8 mouse cellular contexts compared by ENCODE assay signal in genomic region chr4:53315121-53315875, GRCm38 (mm10).
A peak's percentile ranks its signal among the peaks of the same experiment; 100 is the strongest.
DNase-seq lines count a peak whose midpoint lies in the region; ATAC-seq and TF ChIP-seq lines count a peak whose summit lies in the region.

No protein-coding gene starts in this region.

- no peaks in the 10 kb centered on the region for H3K9me3 ChIP-seq in heart, postnatal 0 days (replicated peaks; ENCODE audit: control insufficient read depth, low read length)
- H3K9me3 ChIP-seq in limb, embryonic 10.5 days (replicated peaks): no peaks in the 10 kb centered on the region

- no peaks in the 10 kb centered on the region for H3K27me3 ChIP-seq in heart, postnatal 0 days (ENCODE audit: control insufficient read depth, insufficient read depth, low read length)
- H3K27me3 ChIP-seq in limb, embryonic 10.5 days (ENCODE audit: low read depth, poor library complexity, severe bottlenecking): no peaks in the 10 kb centered on the region
- H3K27me3 ChIP-seq in small intestine, adult 2 months (ENCODE audit: control insufficient read depth, insufficient read depth, low read length): no peaks in the 10 kb centered on the region

- no peaks in the 10 kb centered on the region for H3K36me3 ChIP-seq in heart, postnatal 0 days (replicated peaks; ENCODE audit: control insufficient read depth, insufficient read depth, low read length)
- H3K36me3 ChIP-seq in limb, embryonic 10.5 days: no peaks in the 10 kb centered on the region
- H3K36me3 ChIP-seq in small intestine, adult 2 months (ENCODE audit: control insufficient read depth, insufficient read depth, low read length): no peaks in the 10 kb centered on the region

- no peak for TF ChIP-seq EP300 in heart, postnatal 0 days (IDR thresholded peaks at IDR 0.05; ENCODE audit: low read depth)

- peak in 1 of 2 experiments; percentile 28 for DNase-seq in left cerebral cortex, adult 2 months (ENCODE audit: extremely low spot score in 1 of 2, low spot score in 2 of 2)
- no peak for DNase-seq in left cerebral cortex, postnatal 25 days (ENCODE audit: low spot score in 2 of 2)
- peak; percentile 42 for DNase-seq in cerebellum, adult 9-11 months
- peak; percentile 15 for DNase-seq in heart, postnatal 0 days (ENCODE audit: low spot score)
- DNase-seq in limb, embryonic 10.5 days (ENCODE audit: low spot score): no peak
- DNase-seq in urinary bladder, postnatal 4 days (ENCODE audit: low spot score in 2 of 2): no peak
- no peak for DNase-seq in urinary bladder, postnatal 25 days (ENCODE audit: low spot score)

- 56% methylated on average over 7 of the region's 7 CpGs for WGBS in heart, postnatal 0 days
- WGBS in limb, embryonic 10.5 days: 88% methylated on average over 7 of the region's 7 CpGs
- WGBS in small intestine, adult 2 months: 18% methylated on average over 7 of the region's 7 CpGs

- H3K4me2 ChIP-seq in heart, postnatal 0 days (ENCODE audit: low read depth, low read length): no peak overlapping the region

- intact Hi-C loops in left cerebral cortex, adult 2 months (cut with DNase I): no loop called here
- intact Hi-C loops in left cerebral cortex, postnatal 25 days (cut with DNase I): no loop called here

- no peak for TF ChIP-seq CTCF in left cerebral cortex, adult 2 months (IDR thresholded peaks at IDR 0.05)
- TF ChIP-seq CTCF in heart, postnatal 0 days (IDR thresholded peaks at IDR 0.05; ENCODE audit: low read depth): no peak
- TF ChIP-seq CTCF in small intestine, adult 2 months (IDR thresholded peaks at IDR 0.05; ENCODE audit: extremely low read depth, insufficient read length, insufficient replicate concordance, low read depth, low read length): no peak

- peak; percentile 72 for ATAC-seq in heart, postnatal 0 days (ENCODE audit: insufficient read depth, low read depth)

- H3K27ac ChIP-seq in left cerebral cortex, adult 2 months: peak overlapping the region; percentile 19; the same call in 1 of the 2 replicates
- H3K27ac ChIP-seq in heart, postnatal 0 days (ENCODE audit: low read depth): no peak overlapping the region; the same call in 1 of the 2 replicates
- H3K27ac ChIP-seq in limb, embryonic 10.5 days: peak overlapping the region; percentile 28; the same call in 1 of the 2 replicates
- H3K27ac ChIP-seq in small intestine, adult 2 months (ENCODE audit: insufficient read depth, low read depth, low read length): peak overlapping the region; percentile 64

- TF ChIP-seq POLR2A in small intestine, adult 2 months (IDR thresholded peaks at IDR 0.05; ENCODE audit: low read depth, low read length): no peak

- no peak overlapping the region for H3K4me3 ChIP-seq in left cerebral cortex, adult 2 months
- H3K4me3 ChIP-seq in heart, postnatal 0 days (ENCODE audit: low read depth, low read length): no peak overlapping the region
- H3K4me3 ChIP-seq in limb, embryonic 10.5 days: no peak overlapping the region
- no peak overlapping the region for H3K4me3 ChIP-seq in small intestine, adult 2 months (ENCODE audit: low read depth, low read length)

- no peak overlapping the region for H3K9ac ChIP-seq in heart, postnatal 0 days (replicated peaks; ENCODE audit: low read depth, low read length)

- H3K4me1 ChIP-seq in heart, postnatal 0 days (ENCODE audit: control insufficient read depth, insufficient read depth): no peaks in the 10 kb centered on the region
- peaks cover 8% of the 10 kb centered on the region; the same call in 1 of the 2 replicates for H3K4me1 ChIP-seq in limb, embryonic 10.5 days
- H3K4me1 ChIP-seq in small intestine, adult 2 months (ENCODE audit: control insufficient read depth, insufficient read depth, insufficient read length, low read length): peaks cover 35% of the 10 kb centered on the region

Comparison
In these comparisons a context has a peak if more than half of its experiments do, and no peak if none do; other contexts are left out.
1. DNase-seq: peak in cerebellum, adult 9-11 months (single experiment) and heart, postnatal 0 days (single experiment); none in left cerebral cortex, postnatal 25 days (0 of 2), limb, embryonic 10.5 days (single experiment), urinary bladder, postnatal 4 days (0 of 2) and urinary bladder, postnatal 25 days (single experiment).